Mouse (Mus musculus) kidney, adult 2 months (tissue): ENCODE measurements around the gene Nr2f6.

ENCODE experiments used
- CTCF ChIP-seq: fragments of 200-500 bp; conservative IDR thresholded peaks from 2 replicates; pipeline ENCODE4 v1.5.1; 2011; ENCODE audit warnings: low read depth, mild to moderate bottlenecking, control low read depth, low read length, moderate library complexity, mixed read lengths; ENCODE audit not compliant: insufficient read depth, insufficient read length
- POLR2A ChIP-seq: fragments of 200-500 bp; IDR thresholded peaks from one replicate; pipeline ENCODE4 v1.6.1; 2011; ENCODE audit warnings: low read depth, low read length, control low read depth

DNA sequence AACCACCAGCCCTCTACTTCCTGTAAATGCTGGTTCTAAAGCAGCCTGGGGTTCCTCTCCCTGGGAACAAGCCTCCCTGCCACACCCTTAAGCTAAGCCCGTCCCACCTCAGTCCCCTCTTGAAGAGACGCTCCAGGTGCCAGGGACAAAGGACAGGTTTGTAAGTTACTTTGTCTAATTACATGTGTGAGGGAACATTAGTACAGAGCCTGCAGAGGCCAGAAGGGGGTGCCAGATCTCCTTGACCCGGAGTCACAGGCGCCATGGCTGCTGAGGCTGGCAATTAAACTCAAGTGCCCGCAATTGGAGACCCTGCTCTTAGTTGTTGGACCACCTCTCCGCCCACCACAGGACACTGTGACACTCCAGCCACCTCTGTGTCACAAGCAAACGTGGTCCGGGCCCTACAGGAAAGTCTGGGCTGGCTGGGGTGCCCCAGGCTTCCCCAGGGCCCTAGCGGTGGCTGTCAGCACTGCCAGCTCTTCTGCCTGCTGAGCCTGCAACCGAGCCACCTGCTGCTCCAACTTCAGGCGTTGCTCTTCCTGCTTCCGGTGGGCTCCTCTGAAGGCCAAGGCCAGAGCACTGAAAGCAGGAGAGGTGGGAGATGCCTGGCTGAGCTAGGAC, 3.6 kb upstream of the Nr2f6 start:
- TF ChIP-seq POLR2A: no peak
- peak; percentile 29; the same call in 1 of the 2 replicates for TF ChIP-seq CTCF
